Mouse (Mus musculus) MEL (cell line): ENCODE measurements around the gene Tmbim6. TPM values are rescaled to one million over a fixed set of nuclear protein-coding genes. Genes with fewer than 3 reads are reported as not detected.

Experiments
- BHLHE40 ChIP-seq: IDR thresholded peaks from 2 replicates; pipeline ENCODE4 v1.6.1; 2012; ENCODE audit warnings: low read depth, mild to moderate bottlenecking, inconsistent platforms, low read length, improper control_type of control experiment, borderline replicate concordance
- CHD1 ChIP-seq: IDR thresholded peaks from 2 replicates; pipeline ENCODE4 v1.6.1; 2012; ENCODE audit warnings: low read depth, mild to moderate bottlenecking, inconsistent platforms, low read length, improper control_type of control experiment
- CTCF ChIP-seq, 3 experiments: IDR thresholded peaks in 2 of 3; conservative IDR thresholded peaks in 1 of 3; 2 replicates each; pipeline ENCODE4 v1.5.1; 2011 to 2012; ENCODE audit warnings: low read length in 3 of 3, low read depth in 2 of 3, mild to moderate bottlenecking in 2 of 3, improper control_type of control experiment in 1 of 3, inconsistent platforms in 1 of 3, mixed read lengths in 1 of 3, moderate library complexity in 1 of 3; ENCODE audit not compliant: control insufficient read depth in 1 of 3, insufficient read depth in 1 of 3, poor library complexity in 1 of 3, severe bottlenecking in 1 of 3
- E2F4 ChIP-seq: IDR thresholded peaks from 2 replicates; pipeline ENCODE4 v1.6.1; 2011; ENCODE audit warnings: low read depth, low read length, improper control_type of control experiment, borderline replicate concordance
- ELF1 ChIP-seq: IDR thresholded peaks from 2 replicates; pipeline ENCODE4 v1.6.1; 2014; ENCODE audit warnings: low read depth, mild to moderate bottlenecking, inconsistent platforms, low read length, improper control_type of control experiment, moderate library complexity
- EP300 ChIP-seq, 2 experiments: IDR thresholded peaks; 2 replicates each; pipeline ENCODE4 v1.6.1; 2011; ENCODE audit warnings: improper control_type of control experiment in 2 of 2, low read length in 2 of 2, low read depth in 1 of 2, mild to moderate bottlenecking in 1 of 2
- GATA1 ChIP-seq: IDR thresholded peaks from 2 replicates; pipeline ENCODE4 v1.6.1; 2011; ENCODE audit warnings: low read depth, low read length, improper control_type of control experiment
- HCFC1 ChIP-seq: IDR thresholded peaks from 2 replicates; pipeline ENCODE4 v1.6.1; 2012; ENCODE audit warnings: low read depth, mild to moderate bottlenecking, inconsistent platforms, low read length, improper control_type of control experiment, moderate library complexity
- JUND ChIP-seq: IDR thresholded peaks from 2 replicates; pipeline ENCODE4 v1.6.1; 2011; ENCODE audit warnings: low read depth, mild to moderate bottlenecking, improper control_type of control experiment, low read length
- KAT2A ChIP-seq: conservative IDR thresholded peaks from 2 replicates; pipeline ENCODE4 v1.6.1; 2012; ENCODE audit warnings: low read depth, low read length, improper control_type of control experiment, inconsistent platforms
- MAFK ChIP-seq: IDR thresholded peaks from 2 replicates; pipeline ENCODE4 v1.6.1; 2011; ENCODE audit warnings: low read depth, mild to moderate bottlenecking, low read length, improper control_type of control experiment, borderline replicate concordance
- MYB ChIP-seq: IDR thresholded peaks from 2 replicates; pipeline ENCODE4 v1.6.1; 2011; ENCODE audit warnings: mild to moderate bottlenecking, low read depth, low read length, improper control_type of control experiment
- MYC ChIP-seq: IDR thresholded peaks from 2 replicates; pipeline ENCODE4 v1.6.1; 2011; ENCODE audit warnings: low read depth, mild to moderate bottlenecking, low read length, improper control_type of control experiment, moderate library complexity
- NELFE ChIP-seq: IDR thresholded peaks from 2 replicates; pipeline ENCODE4 v1.6.1; 2011; ENCODE audit warnings: low read depth, low read length, improper control_type of control experiment
- NRF1 ChIP-seq: IDR thresholded peaks from 2 replicates; pipeline ENCODE4 v1.6.1; 2014; ENCODE audit warnings: low read depth, mild to moderate bottlenecking, inconsistent platforms, low read length, improper control_type of control experiment, moderate library complexity; ENCODE audit not compliant: poor library complexity, insufficient read depth, severe bottlenecking
- POLR2A ChIP-seq, 2 experiments: IDR thresholded peaks; 2 replicates each; pipeline ENCODE4 v1.6.1; 2011 to 2012; ENCODE audit warnings: low read length in 2 of 2, mild to moderate bottlenecking in 2 of 2, control low read depth in 1 of 2, improper control_type of control experiment in 1 of 2, low read depth in 1 of 2, moderate library complexity in 1 of 2; ENCODE audit not compliant: control insufficient read depth in 1 of 2, insufficient read depth in 1 of 2, poor library complexity in 1 of 2
- POLR2AphosphoS2 ChIP-seq: IDR thresholded peaks from 2 replicates; pipeline ENCODE4 v1.6.1; 2011; ENCODE audit warnings: low read length, improper control_type of control experiment
- RAD21 ChIP-seq: IDR thresholded peaks from 2 replicates; pipeline ENCODE4 v1.6.1; 2011; ENCODE audit warnings: mild to moderate bottlenecking, low read depth, low read length, improper control_type of control experiment
- RCOR1 ChIP-seq: IDR thresholded peaks from 2 replicates; pipeline ENCODE4 v1.6.1; 2012; ENCODE audit warnings: low read depth, mild to moderate bottlenecking, inconsistent platforms, low read length, improper control_type of control experiment
- SIN3A ChIP-seq: IDR thresholded peaks from 2 replicates; pipeline ENCODE4 v1.6.1; 2012; ENCODE audit warnings: low read length, improper control_type of control experiment, inconsistent platforms
- TCF12 ChIP-seq: IDR thresholded peaks from 2 replicates; pipeline ENCODE4 v1.6.1; 2014; ENCODE audit warnings: low read depth, mild to moderate bottlenecking, inconsistent platforms, low read length, improper control_type of control experiment, moderate library complexity
- USF2 ChIP-seq, 2 experiments: IDR thresholded peaks; 2 replicates each; pipeline ENCODE4 v1.6.1; 2011 to 2012; ENCODE audit warnings: improper control_type of control experiment in 2 of 2, low read length in 2 of 2, borderline replicate concordance in 1 of 2, inconsistent platforms in 1 of 2, low read depth in 1 of 2, mild to moderate bottlenecking in 1 of 2; ENCODE audit not compliant: insufficient read depth in 1 of 2
- ZC3H11A ChIP-seq: IDR thresholded peaks from 2 replicates; pipeline ENCODE4 v1.6.1; 2012; ENCODE audit warnings: low read depth, mild to moderate bottlenecking, inconsistent platforms, low read length, improper control_type of control experiment
- ZNF384 ChIP-seq: IDR thresholded peaks from 2 replicates; pipeline ENCODE4 v1.6.1; 2012; ENCODE audit warnings: low read depth, mild to moderate bottlenecking, inconsistent platforms, low read length, improper control_type of control experiment
- polyA plus RNA-seq, 2 experiments: library from polyadenylated mRNA; stranded (reverse) in 1 of 2; unstranded in 1 of 2; fragments of >175 nt in 1 of 2; fragments of >200 nt in 1 of 2; gene quantifications; 2 replicates each; pipeline versions ENCODE4 v1.2.1 to v1.2.4; 2012; ENCODE audit warnings: low replicate concordance in 2 of 2, low read depth in 1 of 2; ENCODE audit not compliant: insufficient read length in 2 of 2, insufficient read depth in 1 of 2, missing spikeins in 1 of 2
- total RNA-seq: library from RNA; depleted of rRNA; stranded (reverse); fragments of 300-350 nt; gene quantifications from 2 replicates; pipeline ENCODE4 v1.2.3, GENCODE M21; 2012; rRNA removed

Gene Tmbim6
- total and polyA plus RNA-seq, 3 experiments: 243 to 339 TPM; not detected in 1

DNA sequence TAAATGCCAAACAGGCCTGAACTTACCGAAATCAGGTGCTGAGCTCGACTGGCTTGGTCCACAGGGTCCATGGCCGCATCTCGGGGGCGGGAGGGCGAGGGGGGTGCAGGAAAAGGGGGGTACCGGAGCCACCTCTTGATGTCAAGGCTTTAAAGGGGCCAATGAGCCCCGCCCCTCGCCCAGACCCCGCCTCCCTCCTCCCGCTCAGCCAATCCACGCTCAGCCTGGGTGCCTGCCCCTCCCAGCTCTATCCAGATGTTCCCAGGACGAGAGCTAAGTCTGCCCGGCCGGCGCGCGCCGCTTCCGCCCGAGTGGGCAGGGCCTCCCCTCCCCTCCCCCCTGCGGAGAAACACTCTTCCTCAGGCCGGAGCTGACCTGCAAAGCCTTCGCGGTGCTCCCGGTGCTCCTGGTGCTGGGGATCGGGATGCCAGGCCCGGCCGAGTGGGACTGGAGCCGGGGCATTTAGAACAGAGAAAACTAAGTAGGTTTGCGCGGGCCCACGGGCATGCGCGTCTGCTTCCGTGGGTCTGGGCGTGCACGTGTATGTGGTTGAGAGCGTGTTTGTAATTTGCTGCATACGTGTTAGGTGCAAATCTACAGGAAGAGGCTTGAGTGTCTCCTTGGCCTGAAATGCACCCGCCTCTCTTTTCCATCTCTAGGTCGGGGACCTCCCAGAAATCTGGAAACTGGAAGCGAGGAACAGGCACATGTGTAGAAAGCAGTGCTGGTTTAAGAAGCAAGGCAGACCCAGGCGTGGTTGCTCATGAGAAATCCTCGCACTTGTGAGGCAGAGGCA, 65.1 kb downstream of the Tmbim6 start, which contains the start of gene Nckap5l (continued):
- TF ChIP-seq MYB (no peak), ZC3H11A (no peak), RAD21 (no peak), NELFE (peak; percentile 63), E2F4 (no peak), NRF1 (peak; percentile 74), ZNF384 (no peak), HCFC1 (peak; percentile 74), TCF12 (peak; percentile 15; the same call in 1 of the 2 replicates), POLR2AphosphoS2 (peak; percentile 39; the same call in 1 of the 2 replicates), CTCF (IDR thresholded peaks at IDR 0.05 in 2 of 3, conservative IDR thresholded peaks at IDR 0.05 in 1 of 3; ENCODE audit: control insufficient read depth in 1 of 3, insufficient read depth in 1 of 3, low read depth in 2 of 3, low read length in 3 of 3, poor library complexity in 1 of 3, severe bottlenecking in 1 of 3) (no peak), KAT2A (no peak; the same call in 1 of the 2 replicates), CHD1 (no peak), EP300 (IDR thresholded peaks at IDR 0.05; ENCODE audit: low read depth in 1 of 2, low read length in 2 of 2) (no peak), POLR2A (IDR thresholded peaks at IDR 0.05; ENCODE audit: control insufficient read depth in 1 of 2, insufficient read depth in 1 of 2, low read depth in 1 of 2, low read length in 2 of 2, poor library complexity in 1 of 2) (peak; percentile 65 to 71; a peak in 2 of 4 replicates), GATA1 (no peak), MYC (peak; percentile 96), RCOR1 (no peak), ELF1 (0 out of 2 replicates have a peak, but pooled peaks have one; percentile 56), JUND (no peak), USF2 (IDR thresholded peaks at IDR 0.05; ENCODE audit: borderline replicate concordance in 1 of 2, insufficient read depth in 1 of 2, low read depth in 1 of 2, low read length in 2 of 2) (no peak), MAFK (no peak), SIN3A (peak; percentile 94), BHLHE40 (peak; percentile 87)

Other genes starting within 250 kb of the Tmbim6 start
- 0.15 and 0.16 TPM in 2 replicates for gene Kcnh3, start 168.0 kb upstream of the Tmbim6 start, total RNA-seq
- gene Kcnh3, start 168.0 kb upstream of the Tmbim6 start, polyA plus RNA-seq: 1 to 10 TPM in 1 of 2 experiments, not detected in 1; 1.3 TPM
- 113 and 131 TPM in 2 replicates for gene Mcrs1, start 140.9 kb upstream of the Tmbim6 start, total RNA-seq
- gene Mcrs1, start 140.9 kb upstream of the Tmbim6 start, polyA plus RNA-seq: 100 to 1,000 TPM in 1 of 2 experiments, not detected in 1; 124 TPM
- gene Prpf40b, start 97.8 kb upstream of the Tmbim6 start, total RNA-seq: 21.6 and 24.7 TPM in 2 replicates
- 10 to 100 TPM in 1 of 2 experiments, not detected in 1; 46.4 TPM for gene Prpf40b, start 97.8 kb upstream of the Tmbim6 start, polyA plus RNA-seq
- not detected in 2 replicates for gene Fam186b, start 97.0 kb upstream of the Tmbim6 start, total RNA-seq
- under 1 TPM in 1 of 2 experiments, not detected in 1; 0.11 TPM for gene Fam186b, start 97.0 kb upstream of the Tmbim6 start, polyA plus RNA-seq
- gene Fmnl3, start 22.4 kb upstream of the Tmbim6 start, total RNA-seq: 0.04 and 0.10 TPM in 2 replicates
- gene Fmnl3, start 22.4 kb upstream of the Tmbim6 start, polyA plus RNA-seq: under 1 TPM in 1 of 2 experiments, not detected in 1; 0.06 TPM
- gene Nckap5l, start 64.9 kb downstream of the Tmbim6 start, total RNA-seq: 2.5 and 3.3 TPM in 2 replicates
- gene Nckap5l, start 64.9 kb downstream of the Tmbim6 start, polyA plus RNA-seq: 10 to 100 TPM in 1 of 2 experiments, not detected in 1; 14.1 TPM
- gene Bcdin3d, start 81.8 kb downstream of the Tmbim6 start, total RNA-seq: 7.8 and 8.8 TPM in 2 replicates
- 10 to 100 TPM; 13.7 to 31.3 TPM for gene Bcdin3d, start 81.8 kb downstream of the Tmbim6 start, polyA plus RNA-seq
- gene Faim2, start 135.3 kb downstream of the Tmbim6 start, total RNA-seq: 0.08 and 0.10 TPM in 2 replicates
- under 1 TPM in 1 of 2 experiments, not detected in 1; 0.06 TPM for gene Faim2, start 135.3 kb downstream of the Tmbim6 start, polyA plus RNA-seq
- not detected in 2 replicates for gene Aqp2, start 186.2 kb downstream of the Tmbim6 start, total RNA-seq
- not detected for gene Aqp2, start 186.2 kb downstream of the Tmbim6 start, polyA plus RNA-seq
- not detected in 2 replicates for gene Aqp5, start 197.9 kb downstream of the Tmbim6 start, total RNA-seq
- not detected for gene Aqp5, start 197.9 kb downstream of the Tmbim6 start, polyA plus RNA-seq
- not detected in 2 replicates for gene Aqp6, start 208.5 kb downstream of the Tmbim6 start, total RNA-seq
- gene Aqp6, start 208.5 kb downstream of the Tmbim6 start, polyA plus RNA-seq: not detected